In the genomic region with DNA sequence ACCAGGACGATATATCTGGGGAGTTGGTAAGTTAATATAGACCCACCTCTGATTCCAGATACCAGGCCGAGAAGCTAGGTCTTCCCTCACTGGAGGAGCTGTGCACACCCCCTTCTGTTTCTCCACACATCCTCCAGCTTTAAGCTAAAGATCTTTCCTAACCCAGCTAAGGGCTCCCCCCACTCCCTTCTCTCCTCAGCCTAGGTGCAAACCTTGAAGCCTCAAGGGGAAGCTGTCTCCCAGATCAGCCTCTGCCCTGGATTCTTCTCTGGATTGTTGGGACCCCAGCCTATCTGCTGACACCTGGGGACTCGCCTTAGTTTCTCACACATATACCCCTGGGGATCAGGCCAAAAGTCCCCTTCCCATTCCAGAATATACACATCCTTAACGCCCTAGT, we compare ENCODE assay signal across 10 mouse cellular contexts. TPM values are rescaled to one million over a fixed set of nuclear protein-coding genes. Genes with fewer than 3 reads are reported as not detected.
DNase-seq lines count a peak whose midpoint lies in the region; ATAC-seq lines count a peak whose summit lies in the region.
"Had no signal": no experiment of that assay in that cellular context is flagged by ENCODE, and none has a peak within 500 bp of the region (broad histone marks: within the 10 kb centered on the region; RNA-seq: fewer than 3 reads in every experiment).

No protein-coding gene starts in this region.

- no peak for ATAC-seq in intestine, embryonic 15.5 days

- H3K4me3 ChIP-seq in intestine, embryonic 15.5 days (replicated peaks): peak overlapping the region; percentile 56; the same call in 1 of the 2 replicates
- H3K4me3 ChIP-seq: erythroblast, embryonic 14.5 days had no signal

- H3K27me3 ChIP-seq in intestine, embryonic 15.5 days (replicated peaks): peaks cover 5% of the 10 kb centered on the region; the same call in 1 of the 2 replicates

- H3K4me2 ChIP-seq in intestine, embryonic 15.5 days (replicated peaks): peak overlapping the region; percentile 98

- 44% methylated on average over 4 of the region's 4 CpGs for WGBS in intestine, embryonic 15.5 days

- no peaks in the 10 kb centered on the region for H3K9me3 ChIP-seq in intestine, embryonic 15.5 days

- no peaks in the 10 kb centered on the region for H3K36me3 ChIP-seq in intestine, embryonic 15.5 days

- DNase-seq in cerebellum, adult 18-20 months: peak; percentile 28 to 53
- DNase-seq in cerebellum, adult 9-10 months: no peak
- DNase-seq in left cerebral cortex, postnatal 14 days (ENCODE audit: low spot score in 2 of 2): peak; percentile 20 to 30
- no peak for DNase-seq in left cerebral cortex, adult 8-10 months (ENCODE audit: low spot score in 2 of 2)
- DNase-seq in right cerebral cortex, postnatal 25 days: peak; percentile 37
- no peak for DNase-seq in frontal cortex, postnatal 10 days (ENCODE audit: low spot score in 2 of 2)
- no peak for DNase-seq in thymus, postnatal 4 days

- no peak overlapping the region for H3K9ac ChIP-seq in intestine, embryonic 15.5 days

- H3K27ac ChIP-seq in intestine, embryonic 15.5 days: no peak overlapping the region

- H3K4me1 ChIP-seq in intestine, embryonic 15.5 days (replicated peaks): 0 out of 2 replicates have a peak, but pooled peaks cover 5% of the 10 kb centered on the region

- intact Hi-C loops in left cerebral cortex, postnatal 14 days (cut with DNase I): loop anchor here (5.0 kb wide), 1 partner anchor 80 kb away; no protein-coding TSS in a partner anchor

RNA-seq across cellular contexts. Expression of a gene that starts 1.7 kb away (rescaled TPM):
- total RNA-seq in left cerebral cortex, postnatal 14 days (2021): 10 to 100 TPM; 19.4 to 24.6 TPM
- 10 to 100 TPM; 17.0 to 18.6 (median 18.1) TPM for total RNA-seq in left cerebral cortex, adult 8-10 months (2022)
- polyA plus RNA-seq in intestine, embryonic 15.5 days (2015; fragmentation: Nextera tagmentation; extraction: Ambion mirVana): 4.3 and 5.6 TPM in 2 replicates
- total RNA-seq: neutrophil, adult 5-6 weeks had no signal
- polyA plus RNA-seq: erythroblast, embryonic 14.5 days had no signal

Comparison
In these comparisons a context has a peak if more than half of its experiments do, and no peak if none do; other contexts are left out.
1. DNase-seq: peak in cerebellum, adult 18-20 months (2 of 2), left cerebral cortex, postnatal 14 days (2 of 2) and right cerebral cortex, postnatal 25 days (single experiment); none in cerebellum, adult 9-10 months (single experiment), left cerebral cortex, adult 8-10 months (0 of 2), frontal cortex, postnatal 10 days (0 of 2) and thymus, postnatal 4 days (single experiment).